ENCODE assay signal across 9 mouse cellular contexts in the genomic region with DNA sequence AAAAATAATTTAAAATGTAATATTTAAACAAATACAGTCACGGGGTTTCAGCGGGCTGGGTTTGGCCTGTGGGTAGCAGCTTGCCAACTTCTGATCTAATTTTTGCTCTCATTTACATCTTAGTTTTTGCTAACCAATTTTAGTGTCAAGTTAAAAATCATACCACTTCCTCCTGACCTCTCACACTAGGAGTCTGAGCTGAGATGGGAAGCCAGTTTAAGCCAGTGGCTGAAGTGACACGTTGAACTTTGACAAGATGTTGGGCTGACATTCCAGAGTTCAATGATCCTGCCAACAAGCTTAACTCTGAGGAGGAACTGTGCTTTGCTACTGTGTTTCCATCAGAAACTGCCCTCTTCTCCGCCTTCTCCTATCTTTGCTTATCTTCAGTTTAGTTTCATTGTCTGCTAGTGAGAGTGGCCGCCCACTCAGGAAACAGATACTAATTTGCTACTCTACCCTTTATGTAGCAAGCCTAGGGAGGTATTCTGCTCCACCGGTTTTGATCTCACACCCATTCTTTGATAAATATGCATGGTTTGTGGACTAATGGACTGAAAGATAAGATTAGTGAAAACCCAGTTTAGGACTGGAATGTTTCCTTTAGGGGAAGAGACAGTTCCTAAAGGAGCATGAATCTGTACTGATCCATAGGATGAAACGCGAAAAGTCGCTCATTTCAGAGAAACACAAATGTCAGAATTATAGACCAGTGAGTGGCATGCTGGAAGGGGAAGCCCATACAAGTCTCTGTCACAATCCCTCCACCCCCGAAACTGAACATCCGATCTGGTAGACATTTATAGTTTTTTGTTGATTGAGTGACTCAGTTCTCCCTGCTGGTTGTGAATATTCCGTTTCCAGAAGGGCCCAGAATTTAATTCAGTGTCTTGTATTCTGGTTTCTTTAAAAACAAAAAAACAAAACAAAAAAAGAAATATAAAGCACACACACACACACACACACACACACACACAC. TPM values are rescaled to one million over a fixed set of nuclear protein-coding genes. Genes with fewer than 3 reads are reported as not detected.
A peak's percentile ranks its signal among the peaks of the same experiment; 100 is the strongest.
DNase-seq lines count a peak whose midpoint lies in the region; ATAC-seq and TF ChIP-seq lines count a peak whose summit lies in the region.
"Had no signal": no experiment of that assay in that cellular context is flagged by ENCODE, and none has a peak within 500 bp of the region (broad histone marks: within the 10 kb centered on the region; RNA-seq: fewer than 3 reads in every experiment).

No protein-coding gene starts in this region.

- no peak for TF ChIP-seq POLR2A in cerebellum, adult 2 months (IDR thresholded peaks at IDR 0.05; ENCODE audit: borderline replicate concordance, insufficient read depth, low read length)

- no peaks in the 10 kb centered on the region for H3K9me3 ChIP-seq in heart, embryonic 16.5 days (replicated peaks; ENCODE audit: control insufficient read depth, low read length)
- no peaks in the 10 kb centered on the region for H3K9me3 ChIP-seq in limb, embryonic 10.5 days (replicated peaks)
- no peaks in the 10 kb centered on the region for H3K9me3 ChIP-seq in midbrain, embryonic 10.5 days (replicated peaks)
- no peaks in the 10 kb centered on the region for H3K9me3 ChIP-seq in stomach, embryonic 16.5 days (replicated peaks; ENCODE audit: control insufficient read depth, low read length)

- peak overlapping the region; percentile 97 for H3K9ac ChIP-seq in heart, embryonic 16.5 days (ENCODE audit: low read length)
- H3K9ac ChIP-seq in stomach, embryonic 16.5 days (ENCODE audit: low read length): peak overlapping the region; percentile 54

- no peaks in the 10 kb centered on the region for H3K27me3 ChIP-seq in cerebellum, adult 2 months (ENCODE audit: control insufficient read depth, insufficient read depth, low read length)
- H3K27me3 ChIP-seq in heart, embryonic 16.5 days (ENCODE audit: control insufficient read depth, insufficient read depth, low read length): no peaks in the 10 kb centered on the region
- H3K27me3 ChIP-seq in limb, embryonic 10.5 days (ENCODE audit: low read depth, poor library complexity, severe bottlenecking): no peaks in the 10 kb centered on the region
- H3K27me3 ChIP-seq in midbrain, embryonic 10.5 days (ENCODE audit: low read depth, poor library complexity, severe bottlenecking): no peaks in the 10 kb centered on the region
- no peaks in the 10 kb centered on the region for H3K27me3 ChIP-seq in stomach, embryonic 16.5 days (ENCODE audit: control insufficient read depth, insufficient read depth, low read length)

- peak in 1 of 2 experiments; percentile 12 for DNase-seq in cerebellum, adult 2 months
- DNase-seq in cerebellum, adult 9-11 months: no peak
- peak; percentile 16 for DNase-seq in c-Kit-positive CD71-positive TER-119-negative erythroid progenitor cells, embryonic 14.5 days (ENCODE audit: low read depth)
- no peak for DNase-seq in limb, embryonic 10.5 days (ENCODE audit: low spot score)
- DNase-seq in midbrain, embryonic 10.5 days (ENCODE audit: low spot score): peak; percentile 13
- no peak for DNase-seq in right cerebral cortex, postnatal 36 days (ENCODE audit: low spot score in 2 of 2)

- TF ChIP-seq CTCF in cerebellum, adult 2 months (IDR thresholded peaks at IDR 0.05; ENCODE audit: borderline replicate concordance, insufficient read depth, low read depth, low read length): no peak

- peak overlapping the region; percentile 92 for H3K4me3 ChIP-seq in cerebellum, adult 2 months (replicated peaks; ENCODE audit: insufficient read depth, low read depth, low read length)
- H3K4me3 ChIP-seq in heart, embryonic 16.5 days (ENCODE audit: low read length): peak overlapping the region; percentile 96
- H3K4me3 ChIP-seq in limb, embryonic 10.5 days: peak overlapping the region; percentile 90
- H3K4me3 ChIP-seq in midbrain, embryonic 10.5 days: peak overlapping the region; percentile 89
- peak overlapping the region; percentile 74 for H3K4me3 ChIP-seq in stomach, embryonic 16.5 days (replicated peaks; ENCODE audit: low read length)

- WGBS in cerebellum, adult 2 months: 46% methylated on average over 12 of the region's 12 CpGs
- 32% methylated on average over 12 of the region's 12 CpGs for WGBS in heart, embryonic 16.5 days
- 67% methylated on average over 12 of the region's 12 CpGs for WGBS in limb, embryonic 10.5 days
- 55% methylated on average over 12 of the region's 12 CpGs for WGBS in midbrain, embryonic 10.5 days
- WGBS in stomach, embryonic 16.5 days: 32% methylated on average over 12 of the region's 12 CpGs

- H3K36me3 ChIP-seq in heart, embryonic 16.5 days (ENCODE audit: control insufficient read depth, insufficient read depth): no peaks in the 10 kb centered on the region
- H3K36me3 ChIP-seq in limb, embryonic 10.5 days: no peaks in the 10 kb centered on the region
- H3K36me3 ChIP-seq in midbrain, embryonic 10.5 days: no peaks in the 10 kb centered on the region
- no peaks in the 10 kb centered on the region for H3K36me3 ChIP-seq in stomach, embryonic 16.5 days (ENCODE audit: control insufficient read depth, insufficient read depth, low read length)

- H3K4me2 ChIP-seq in heart, embryonic 16.5 days (ENCODE audit: low read depth, low read length): peak overlapping the region; percentile 89
- peak overlapping the region; percentile 87 for H3K4me2 ChIP-seq in stomach, embryonic 16.5 days (ENCODE audit: low read depth, low read length)

- peaks cover 3% of the 10 kb centered on the region for H3K4me1 ChIP-seq in cerebellum, adult 2 months (ENCODE audit: control insufficient read depth, insufficient read depth, low read length)
- peaks cover 20% of the 10 kb centered on the region for H3K4me1 ChIP-seq in heart, embryonic 16.5 days (ENCODE audit: control insufficient read depth, insufficient read depth, low read length)
- H3K4me1 ChIP-seq in limb, embryonic 10.5 days: peaks cover 21% of the 10 kb centered on the region
- H3K4me1 ChIP-seq in midbrain, embryonic 10.5 days: peaks cover 28% of the 10 kb centered on the region
- H3K4me1 ChIP-seq in stomach, embryonic 16.5 days (ENCODE audit: control insufficient read depth, insufficient read depth, low read length): peaks cover 21% of the 10 kb centered on the region

- H3K27ac ChIP-seq in cerebellum, adult 2 months (ENCODE audit: insufficient read depth, low read length): no peak overlapping the region
- peak overlapping the region; percentile 97 for H3K27ac ChIP-seq in heart, embryonic 16.5 days (ENCODE audit: low read length)
- peak overlapping the region; percentile 99; the same call in 1 of the 2 replicates for H3K27ac ChIP-seq in limb, embryonic 10.5 days
- peak overlapping the region; percentile 98 for H3K27ac ChIP-seq in midbrain, embryonic 10.5 days (replicated peaks)
- H3K27ac ChIP-seq in stomach, embryonic 16.5 days (ENCODE audit: low read length): peak overlapping the region; percentile 90

- ATAC-seq in heart, embryonic 16.5 days (replicated peaks; ENCODE audit: extremely low read depth, insufficient read depth, low FRiP score): no peak
- ATAC-seq in stomach, embryonic 16.5 days (ENCODE audit: insufficient read depth, low FRiP score): peak; percentile 59

RNA-seq across cellular contexts. Expression of gene Ccdc50, which starts 0.7 kb away (rescaled TPM):
- polyA plus RNA-seq in cerebellum, adult 2 months (2012; rRNA removed): 28.7 and 31.3 TPM in 2 replicates
- polyA plus RNA-seq in heart, embryonic 16.5 days (2015; fragmentation: Nextera tagmentation; extraction: Ambion mirVana): 25.0 and 31.1 TPM in 2 replicates
- 46.7 and 49.2 TPM in 2 replicates for polyA plus RNA-seq in limb, embryonic 10.5 days (2016; fragmentation: Nextera tagmentation; extraction: Ambion mirVana)
- polyA plus RNA-seq in midbrain, embryonic 10.5 days (2016; fragmentation: Nextera tagmentation; extraction: Ambion mirVana): 53.2 and 57.8 TPM in 2 replicates
- 42.1 and 43.1 TPM in 2 replicates for polyA plus RNA-seq in stomach, embryonic 16.5 days (2015; fragmentation: Nextera tagmentation; extraction: Ambion mirVana)

RNA-seq across cellular contexts. Expression of gene Uts2b, which starts 17.9 kb away (rescaled TPM):
- polyA plus RNA-seq in cerebellum, adult 2 months (2012; rRNA removed): 1.9 and 2.0 TPM in 2 replicates
- 8.7 and 28.7 TPM in 2 replicates for polyA plus RNA-seq in heart, embryonic 16.5 days (2015; fragmentation: Nextera tagmentation; extraction: Ambion mirVana)
- 0.24 TPM in 1 of 2 replicates, not detected in the other for polyA plus RNA-seq in limb, embryonic 10.5 days (2016; fragmentation: Nextera tagmentation; extraction: Ambion mirVana)
- not detected in 2 replicates for polyA plus RNA-seq in midbrain, embryonic 10.5 days (2016; fragmentation: Nextera tagmentation; extraction: Ambion mirVana)
- polyA plus RNA-seq in stomach, embryonic 16.5 days (2015; fragmentation: Nextera tagmentation; extraction: Ambion mirVana): 0.37 and 0.54 TPM in 2 replicates
- polyA plus RNA-seq: large intestine, adult 2 months had no signal

Comparison
In these comparisons a context has a peak if more than half of its experiments do, and no peak if none do; other contexts are left out.
1. DNase-seq: peak in c-Kit-positive CD71-positive TER-119-negative erythroid progenitor cells, embryonic 14.5 days (single experiment) and midbrain, embryonic 10.5 days (single experiment); none in cerebellum, adult 9-11 months (single experiment), limb, embryonic 10.5 days (single experiment) and right cerebral cortex, postnatal 36 days (0 of 2).
2. Peak in every context shown above with its lines, with median percentiles within 50 percentile points of each other: H3K4me3 ChIP-seq.